ENCODE assay signal across 18 mouse cellular contexts in the genomic region with DNA sequence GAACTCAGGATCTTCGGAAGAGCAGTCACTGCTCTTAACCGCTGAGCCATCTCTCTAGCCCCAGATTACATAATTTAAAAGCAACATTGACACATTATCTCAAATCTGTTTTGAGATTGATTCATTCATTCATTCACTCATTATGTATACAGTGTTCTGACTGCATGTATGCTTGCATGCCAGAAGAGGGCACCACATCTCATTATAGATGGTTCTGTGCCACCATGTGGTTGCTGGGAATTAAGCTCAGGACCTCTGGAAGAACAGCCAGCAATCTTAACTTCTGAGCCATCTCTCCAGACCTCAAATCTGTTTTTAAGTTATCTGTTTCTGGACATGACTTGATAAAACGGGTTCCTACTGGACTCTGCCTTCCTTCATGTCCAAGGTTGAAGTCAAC. TPM values are rescaled to one million over a fixed set of nuclear protein-coding genes. Genes with fewer than 3 reads are reported as not detected.
DNase-seq lines count a peak whose midpoint lies in the region; ATAC-seq lines count a peak whose summit lies in the region.
"Had no signal": no experiment of that assay in that cellular context is flagged by ENCODE, and none has a peak within 500 bp of the region (broad histone marks: within the 10 kb centered on the region; RNA-seq: fewer than 3 reads in every experiment).

No protein-coding gene starts in this region.

- no peak for ATAC-seq in hindbrain, embryonic 12.5 days (ENCODE audit: low FRiP score)
- ATAC-seq: inflammation-experienced regulatory T-cells, adult 6 months had no signal

- H3K27ac ChIP-seq in hindbrain, embryonic 10.5 days = no peak overlapping the region
- H3K27ac ChIP-seq in hindbrain, embryonic 12.5 days = no peak overlapping the region
- H3K27ac ChIP-seq in midbrain, embryonic 10.5 days (replicated peaks) = no peak overlapping the region
- H3K27ac ChIP-seq: macrophage had no signal

- no peaks in the 10 kb centered on the region for H3K27me3 ChIP-seq in hindbrain, embryonic 10.5 days (ENCODE audit: insufficient read depth, poor library complexity, severe bottlenecking)
- H3K27me3 ChIP-seq in hindbrain, embryonic 12.5 days = no peaks in the 10 kb centered on the region
- no peaks in the 10 kb centered on the region for H3K27me3 ChIP-seq in midbrain, embryonic 10.5 days (ENCODE audit: low read depth, poor library complexity, severe bottlenecking)

- 0 out of 2 replicates have a peak overlapping the region, but pooled peaks have one; percentile 99 for H3K4me3 ChIP-seq in hindbrain, embryonic 10.5 days
- H3K4me3 ChIP-seq in hindbrain, embryonic 12.5 days = no peak overlapping the region
- H3K4me3 ChIP-seq in midbrain, embryonic 10.5 days = peak overlapping the region; percentile 99; the same call in 1 of the 2 replicates

- peaks cover 17% of the 10 kb centered on the region; the same call in 1 of the 2 replicates for H3K36me3 ChIP-seq in hindbrain, embryonic 10.5 days
- no peaks in the 10 kb centered on the region for H3K36me3 ChIP-seq in hindbrain, embryonic 12.5 days
- peaks cover 23% of the 10 kb centered on the region for H3K36me3 ChIP-seq in midbrain, embryonic 10.5 days

- WGBS in hindbrain, embryonic 10.5 days = 98% methylated on average over 3 of the region's 3 CpGs
- whole genome bisulfite sequencing in hindbrain, embryonic 12.5 days = 97% methylated on average over 3 of the region's 3 CpGs
- 92% methylated on average over 3 of the region's 3 CpGs for WGBS in midbrain, embryonic 10.5 days

- no peak overlapping the region for H3K9ac ChIP-seq in hindbrain, embryonic 12.5 days

- no peaks in the 10 kb centered on the region for H3K9me3 ChIP-seq in hindbrain, embryonic 10.5 days
- H3K9me3 ChIP-seq in hindbrain, embryonic 12.5 days (replicated peaks) = no peaks in the 10 kb centered on the region
- H3K9me3 ChIP-seq in midbrain, embryonic 10.5 days (replicated peaks) = no peaks in the 10 kb centered on the region

- peaks cover 20% of the 10 kb centered on the region for H3K4me1 ChIP-seq in hindbrain, embryonic 10.5 days (replicated peaks)
- peaks cover 22% of the 10 kb centered on the region for H3K4me1 ChIP-seq in hindbrain, embryonic 12.5 days
- peaks cover 22% of the 10 kb centered on the region for H3K4me1 ChIP-seq in midbrain, embryonic 10.5 days

- no peak overlapping the region; the same call in 1 of the 2 replicates for H3K4me2 ChIP-seq in hindbrain, embryonic 12.5 days (replicated peaks)

- no peak for DNase-seq in hindbrain, embryonic 10.5 days (ENCODE audit: low spot score)
- DNase-seq in 3T3-L1 (ENCODE audit: low read depth, low spot score) (peak; percentile 20), NIH3T3 (ENCODE audit: low read depth) (peak; percentile 13)
- no peak for DNase-seq in midbrain, embryonic 10.5 days (ENCODE audit: low spot score)
- no peak for DNase-seq in cerebellum, postnatal 4 days (ENCODE audit: low spot score in 2 of 2)
- no peak for DNase-seq in gastrocnemius, postnatal 25 days
- no peak for DNase-seq in adrenal gland, adult (ENCODE audit: inconsistent age in 2 of 2, low spot score in 1 of 2)
- DNase-seq: adrenal gland, postnatal 36 days; cerebellum, adult 9-10 months; gastrocnemius, postnatal 14 days; spleen, adult 18-20 months; thymus, adult 2 months had no signal

RNA-seq across cellular contexts. Expression of a gene that starts 2.7 kb away (rescaled TPM):
- polyA plus RNA-seq in hindbrain, embryonic 10.5 days (2016; fragmentation: Nextera tagmentation; extraction: Ambion mirVana) = 54.6 and 61.0 TPM in 2 replicates
- polyA plus RNA-seq in hindbrain, embryonic 12.5 days (2016; fragmentation: Nextera tagmentation; extraction: Ambion mirVana) = 118 and 122 TPM in 2 replicates
- 51.4 and 55.2 TPM in 2 replicates for polyA plus RNA-seq in midbrain, embryonic 10.5 days (2016; fragmentation: Nextera tagmentation; extraction: Ambion mirVana)
- 10 to 100 TPM; 16.8 to 18.0 TPM for total RNA-seq in gastrocnemius, postnatal 25 days (2021)

RNA-seq across cellular contexts. Expression of a gene that starts 10.4 kb away (rescaled TPM):
- not detected in 2 replicates for polyA plus RNA-seq in hindbrain, embryonic 10.5 days (2016; fragmentation: Nextera tagmentation; extraction: Ambion mirVana)
- not detected in 2 replicates for polyA plus RNA-seq in hindbrain, embryonic 12.5 days (2016; fragmentation: Nextera tagmentation; extraction: Ambion mirVana)
- polyA plus RNA-seq in midbrain, embryonic 10.5 days (2016; fragmentation: Nextera tagmentation; extraction: Ambion mirVana) = not detected in 2 replicates
- not detected for total RNA-seq in gastrocnemius, postnatal 25 days (2021)
- total RNA-seq: adrenal gland, postnatal 36 days; gastrocnemius, postnatal 14 days; layer of hippocampus, adult 8-10 months; neutrophil, adult 5-6 weeks had no signal
- polyA plus RNA-seq: inflammation-experienced regulatory T-cells, adult 6 months; limb, embryonic 14.5 days; macrophage; thymus, adult 2 months had no signal

RNA-seq across cellular contexts. Expression of a gene that starts 22.6 kb away (rescaled TPM):
- polyA plus RNA-seq in hindbrain, embryonic 10.5 days (2016; fragmentation: Nextera tagmentation; extraction: Ambion mirVana) = 0.05 TPM in 1 of 2 replicates, not detected in the other
- 0.06 TPM in 1 of 2 replicates, not detected in the other for polyA plus RNA-seq in hindbrain, embryonic 12.5 days (2016; fragmentation: Nextera tagmentation; extraction: Ambion mirVana)
- polyA plus RNA-seq in midbrain, embryonic 10.5 days (2016; fragmentation: Nextera tagmentation; extraction: Ambion mirVana) = 0.06 TPM in 1 of 2 replicates, not detected in the other
- not detected for total RNA-seq in gastrocnemius, postnatal 25 days (2021)
- total RNA-seq: adrenal gland, postnatal 36 days; gastrocnemius, postnatal 14 days; neutrophil, adult 5-6 weeks had no signal
- polyA plus RNA-seq: macrophage had no signal

Comparison
In these comparisons a context has a peak if more than half of its experiments do, and no peak if none do; other contexts are left out.
1. DNase-seq: peak in 3T3-L1 (single experiment) and NIH3T3 (single experiment); none in hindbrain, embryonic 10.5 days (single experiment), midbrain, embryonic 10.5 days (single experiment), cerebellum, postnatal 4 days (0 of 2), gastrocnemius, postnatal 25 days (single experiment) and adrenal gland, adult (0 of 2).